Mouse (Mus musculus) liver, adult 2 months (tissue): ENCODE measurements around the gene H13.

ENCODE experiments used
- CTCF ChIP-seq: fragments of 200-500 bp; IDR thresholded peaks from 2 replicates; pipeline ENCODE4 v1.5.1; 2011; ENCODE audit warnings: low read depth, low read length, control low read depth
- POLR2A ChIP-seq: fragments of 200-500 bp; IDR thresholded peaks from 2 replicates; pipeline ENCODE4 v1.6.1; 2011; ENCODE audit warnings: low read length, control low read depth; ENCODE audit not compliant: insufficient read depth; ENCODE audit errors: extremely low read depth

DNA sequence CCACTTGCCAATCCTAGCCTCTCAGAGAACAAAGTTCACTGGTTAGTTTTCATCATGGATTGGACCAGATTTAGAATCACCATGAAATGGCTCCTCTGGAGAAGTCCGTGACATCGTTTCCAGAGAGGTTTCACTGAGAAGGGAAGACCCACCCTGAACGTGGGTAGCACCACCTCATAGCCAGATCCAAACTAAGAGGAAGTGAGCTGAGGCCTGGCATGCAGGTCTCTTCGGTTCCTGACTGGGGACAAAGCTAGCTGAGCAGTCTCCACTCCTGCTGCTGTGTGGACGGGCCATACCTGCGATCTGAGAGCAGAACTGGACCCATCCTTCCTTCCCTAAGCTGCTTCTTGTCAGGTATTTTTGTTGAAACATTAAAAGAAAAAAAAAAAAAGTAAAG, 8.1 kb upstream of the H13 start:
- TF ChIP-seq CTCF (no peak), POLR2A (no peak)
